Mouse (Mus musculus) T-helper 17 cell (primary cell): ENCODE data around the gene Slamf8.

Experiments
- in situ Hi-C, 2 experiments: fragments of 300-600 bp; cut with MboI, MseI; formaldehyde crosslinking; loops; 1 replicate in 1 of 2; 2 replicates in 1 of 2; pipeline ENCODE4 v1.15.1; 2025; ENCODE audit warnings: high pct_unique_total_duplicates in 2 of 2

Gene Slamf8

GRCm38 (mm10) chr1:172590385-172590784 is at the start of gene Slamf8:
Gene Slamf8 (minus strand): TSS chr1:172590568.
- in situ Hi-C loops: no loop called here

- in situ Hi-C loops: loop anchor here in 1 of 2 experiments (5.0 to 25.0 kb wide), 2 partner anchors 111 to 601 kb away; partner anchors contain the start of gene Vangl2
Measured at GRCm38 (mm10) chr1:172638781-172639180, 48.4 kb upstream of the Slamf8 start.

- in situ Hi-C loops: loop anchor here in 1 of 2 experiments (5.0 to 25.0 kb wide), 2 partner anchors 110 to 600 kb away; partner anchors contain the start of gene Vangl2
Measured at GRCm38 (mm10) chr1:172637801-172638200, 47.4 kb upstream of the Slamf8 start.

GRCm38 (mm10) chr1:172636266-172636665 is 45.9 kb upstream of the Slamf8 start:
- in situ Hi-C loops: loop anchor here in 1 of 2 experiments (5.0 to 25.0 kb wide), 2 partner anchors 109 to 599 kb away; partner anchors contain the start of gene Vangl2

GRCm38 (mm10) chr1:172635258-172635657 is 44.9 kb upstream of the Slamf8 start:
- in situ Hi-C loops: loop anchor here in 1 of 2 experiments (5.0 to 25.0 kb wide), 2 partner anchors 108 to 598 kb away; partner anchors contain the start of gene Vangl2

GRCm38 (mm10) chr1:172634136-172634535 is 43.8 kb upstream of the Slamf8 start:
- in situ Hi-C loops: loop anchor here (5.0 to 25.0 kb wide), 4 partner anchors 107 to 597 kb away; partner anchors contain the start of gene Vangl2 (in 1 of the 2)

- in situ Hi-C loops: loop anchor here (5.0 to 25.0 kb wide), 4 partner anchors 105 to 595 kb away; partner anchors contain the start of gene Vangl2 (in 1 of the 2)
Measured at GRCm38 (mm10) chr1:172632451-172633326, 42.3 kb upstream of the Slamf8 start, which contains the start of gene Dusp23. Gene Dusp23 (minus strand): TSS chr1:172632962.

- in situ Hi-C loops: loop anchor here (5.0 to 25.0 kb wide), 4 partner anchors 104 to 594 kb away; partner anchors contain the start of gene Vangl2 (in 1 of the 2)
Measured at GRCm38 (mm10) chr1:172631721-172632120, 41.4 kb upstream of the Slamf8 start.

GRCm38 (mm10) chr1:172629831-172630230 is 39.5 kb upstream of the Slamf8 start:
- in situ Hi-C loops: loop anchor here (5.0 to 25.0 kb wide), 4 partner anchors 103 to 593 kb away; partner anchors contain the start of gene Vangl2 (in 1 of the 2)

GRCm38 (mm10) chr1:172626306-172626705 is 35.9 kb upstream of the Slamf8 start:
- in situ Hi-C loops: loop anchor here in 1 of 2 experiments (25.0 kb wide), 1 partner anchor 589 kb away; the partner anchor contains the start of gene Vangl2

GRCm38 (mm10) chr1:172624081-172624480 is 33.7 kb upstream of the Slamf8 start:
- in situ Hi-C loops: no loop called here

GRCm38 (mm10) chr1:172623599-172623998 is 33.2 kb upstream of the Slamf8 start:
- in situ Hi-C loops: no loop called here

- in situ Hi-C loops: no loop called here
Measured at GRCm38 (mm10) chr1:172619235-172619634, 28.9 kb upstream of the Slamf8 start.

- in situ Hi-C loops: no loop called here
Measured at GRCm38 (mm10) chr1:172618141-172618540, 27.8 kb upstream of the Slamf8 start.

- in situ Hi-C loops: no loop called here
Measured at GRCm38 (mm10) chr1:172617365-172618076, 27.2 kb upstream of the Slamf8 start.

GRCm38 (mm10) chr1:172616537-172617300 is 26.4 kb upstream of the Slamf8 start:
- in situ Hi-C loops: no loop called here

- in situ Hi-C loops: no loop called here
Measured at GRCm38 (mm10) chr1:172615412-172615811, 25.0 kb upstream of the Slamf8 start.

- in situ Hi-C loops: no loop called here
Measured at GRCm38 (mm10) chr1:172614654-172615053, 24.3 kb upstream of the Slamf8 start.

GRCm38 (mm10) chr1:172612745-172613144 is 22.4 kb upstream of the Slamf8 start:
- in situ Hi-C loops: no loop called here

GRCm38 (mm10) chr1:172611304-172611703 is 20.9 kb upstream of the Slamf8 start:
- in situ Hi-C loops: no loop called here

GRCm38 (mm10) chr1:172602326-172602725 is 12.0 kb upstream of the Slamf8 start, which contains the start of gene Fcrl6:
Gene Fcrl6 (minus strand): TSS chr1:172602551.
- in situ Hi-C loops: no loop called here
